Mouse (Mus musculus): ENCODE data around the gene Ptgds. TPM values are rescaled to one million over a fixed set of nuclear protein-coding genes. Genes with fewer than 3 reads are reported as not detected.

Ptgds gene
- total and polyA plus RNA-seq, 3 experiments = 0.37 to 0.46 TPM; not detected in 1

DNA sequence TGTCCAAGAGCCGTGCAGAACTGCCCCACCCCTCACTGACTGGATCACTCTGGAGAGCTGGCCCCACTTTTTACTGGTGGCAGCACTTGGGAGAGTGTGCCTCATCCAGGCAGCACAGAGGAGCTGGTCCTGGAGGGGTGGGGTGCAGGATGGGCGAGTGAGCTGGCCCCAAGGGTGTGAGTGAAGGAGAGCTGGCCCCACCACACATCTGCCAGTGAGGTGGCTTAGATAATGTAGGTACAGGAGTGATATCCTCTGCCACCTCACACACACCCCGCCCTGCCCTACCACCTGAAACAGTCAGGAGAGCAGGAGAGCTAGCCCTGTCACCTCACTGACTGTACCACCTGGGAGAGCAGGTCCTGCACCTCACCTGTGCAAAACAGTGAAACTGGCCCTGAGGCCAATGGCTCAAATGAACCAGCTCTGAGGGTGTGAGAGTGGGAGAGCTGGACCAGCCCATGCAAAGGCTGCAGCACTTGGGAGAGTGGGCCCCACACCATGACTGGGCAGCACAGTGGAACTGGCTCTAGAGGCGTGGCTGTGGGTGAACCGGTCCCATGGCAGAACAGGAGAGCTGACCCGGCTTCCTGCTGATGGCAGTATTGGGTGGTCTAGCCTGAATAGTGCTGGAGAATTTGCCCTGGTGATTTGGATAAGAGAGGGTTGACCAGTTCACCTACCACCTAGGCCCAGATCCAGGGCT lies 18.3 kb upstream of the Ptgds start:
- Histone ChIP-seq H3K79me2 (replicated peaks; ENCODE audit: control insufficient read depth, extremely low read depth, insufficient read depth, poor library complexity, severe bottlenecking) (no peaks in the 10 kb centered on the region), H3K4me3 (replicated peaks in 1 of 3; ENCODE audit: low read depth in 2 of 3, low read length in 2 of 3, poor library complexity in 1 of 3) (no peak overlapping the region), H3K36me3 (replicated peaks in 1 of 2; ENCODE audit: control insufficient read depth in 1 of 2, insufficient read depth in 1 of 2, low read length in 1 of 2) (no peaks in the 10 kb centered on the region), H3K4me2 (ENCODE audit: insufficient read depth, low read depth, poor library complexity, severe bottlenecking) (no peak overlapping the region), H3K9me3 (replicated peaks; ENCODE audit: low read length) (peaks cover 11% of the 10 kb centered on the region), H3K4me1 (ENCODE audit: control insufficient read depth in 1 of 2, insufficient read depth in 2 of 2) (peaks cover 4 to 14% of the 10 kb centered on the region in 2 experiments; a peak in 3 of 4 replicates), H3K27ac (ENCODE audit: insufficient read depth, low read depth) (no peak overlapping the region), H3K27me3 (replicated peaks) (peaks cover 32% of the 10 kb centered on the region), H3K9ac (ENCODE audit: insufficient read depth, low read depth) (no peak overlapping the region)
- no peak for TF ChIP-seq MYC (IDR thresholded peaks at IDR 0.05; ENCODE audit: low read depth, low read length)
- TF ChIP-seq GABPA (IDR thresholded peaks at IDR 0.05; ENCODE audit: insufficient replicate concordance, low read depth, low read length) = no peak
- no peak for TF ChIP-seq UBTF (IDR thresholded peaks at IDR 0.05; ENCODE audit: low read depth, low read length)
- TF ChIP-seq MAFK (IDR thresholded peaks at IDR 0.05; ENCODE audit: insufficient replicate concordance, low read length) = no peak
- no peak for TF ChIP-seq RAD21 (IDR thresholded peaks at IDR 0.05; ENCODE audit: low read depth, low read length)
- no peak for TF ChIP-seq PAX5 (IDR thresholded peaks at IDR 0.05; ENCODE audit: low read length)
- no peak for TF ChIP-seq NRF1 (IDR thresholded peaks at IDR 0.05; ENCODE audit: low read depth, low read length)
- no peak for TF ChIP-seq TBP (conservative IDR thresholded peaks at IDR 0.05; ENCODE audit: low read depth, low read length)
- no peak for TF ChIP-seq RCOR1 (conservative IDR thresholded peaks at IDR 0.05; ENCODE audit: low read depth, low read length)
- no peak for TF ChIP-seq ELF1 (IDR thresholded peaks at IDR 0.05; ENCODE audit: low read depth, low read length)
- no peak for TF ChIP-seq ZC3H11A (IDR thresholded peaks at IDR 0.05; ENCODE audit: low read depth, low read length)
- no peak for TF ChIP-seq SIN3A (IDR thresholded peaks at IDR 0.05; ENCODE audit: low read length)
- no peak for TF ChIP-seq EP300 (IDR thresholded peaks at IDR 0.05; ENCODE audit: low read length)
- no peak for TF ChIP-seq USF2 (conservative IDR thresholded peaks at IDR 0.05; ENCODE audit: low read depth, low read length)
- dilution Hi-C loops (cut with MboI; ENCODE audit: extremely low pct_ligation_motif_present, extremely low pct_unique_long_range_greater_than_20kb, low sequenced_read_pairs) (no loop called here), in situ Hi-C loops (cut with MboI; ENCODE audit: low pct_ligation_motif_present, low pct_unique_long_range_greater_than_20kb, low sequenced_read_pairs) (no loop called here)
- DNase-seq (ENCODE audit: extremely low read depth) = no peak

GRCm38 (mm10) chr2:25484901-25485647 lies 15.2 kb upstream of the Ptgds start:
- peaks cover 32% of the 10 kb centered on the region for H3K27me3 ChIP-seq (replicated peaks)
- H3K9ac ChIP-seq (ENCODE audit: insufficient read depth, low read depth) = no peak overlapping the region
- H3K36me3 ChIP-seq (replicated peaks in 1 of 2; ENCODE audit: control insufficient read depth in 1 of 2, insufficient read depth in 1 of 2, low read length in 1 of 2) = no peaks in the 10 kb centered on the region
- in situ Hi-C loops (cut with MboI; ENCODE audit: low pct_ligation_motif_present, low pct_unique_long_range_greater_than_20kb, low sequenced_read_pairs) (no loop called here), dilution Hi-C loops (cut with MboI; ENCODE audit: extremely low pct_ligation_motif_present, extremely low pct_unique_long_range_greater_than_20kb, low sequenced_read_pairs) (no loop called here)
- H3K79me2 ChIP-seq (replicated peaks; ENCODE audit: control insufficient read depth, extremely low read depth, insufficient read depth, poor library complexity, severe bottlenecking) = no peaks in the 10 kb centered on the region
- no peaks in the 10 kb centered on the region for H3K4me1 ChIP-seq (ENCODE audit: control insufficient read depth in 1 of 2, insufficient read depth in 2 of 2)
- TF ChIP-seq USF1 (IDR thresholded peaks at IDR 0.05; ENCODE audit: low read depth, low read length) = no peak
- no peak for TF ChIP-seq GABPA (IDR thresholded peaks at IDR 0.05; ENCODE audit: insufficient replicate concordance, low read depth, low read length)
- no peak for TF ChIP-seq ZC3H11A (IDR thresholded peaks at IDR 0.05; ENCODE audit: low read depth, low read length)
- H3K4me2 ChIP-seq (ENCODE audit: insufficient read depth, low read depth, poor library complexity, severe bottlenecking) = no peak overlapping the region
- H3K27ac ChIP-seq (ENCODE audit: insufficient read depth, low read depth) = no peak overlapping the region
- no peak for DNase-seq (ENCODE audit: extremely low read depth)
- peaks cover 14% of the 10 kb centered on the region for H3K9me3 ChIP-seq (replicated peaks; ENCODE audit: low read length)
- H3K4me3 ChIP-seq (replicated peaks in 1 of 3; ENCODE audit: low read depth in 2 of 3, low read length in 2 of 3, poor library complexity in 1 of 3) = no peak overlapping the region

Data from CH12.LX (cell line).